Mouse (Mus musculus) cerebellum, adult 2 months (tissue): ENCODE results near the gene Il18bp.

Experiments
- CTCF ChIP-seq: fragments of 200-500 bp; IDR thresholded peaks from 2 replicates; pipeline ENCODE4 v1.5.1; 2011; ENCODE audit warnings: low read depth, mild to moderate bottlenecking, control low read depth, low read length, moderate library complexity, borderline replicate concordance; ENCODE audit not compliant: insufficient read depth
- POLR2A ChIP-seq: fragments of 200-500 bp; IDR thresholded peaks from 2 replicates; pipeline ENCODE4 v1.6.1; 2011; ENCODE audit warnings: low read length, control low read depth, borderline replicate concordance; ENCODE audit not compliant: insufficient read depth

DNA sequence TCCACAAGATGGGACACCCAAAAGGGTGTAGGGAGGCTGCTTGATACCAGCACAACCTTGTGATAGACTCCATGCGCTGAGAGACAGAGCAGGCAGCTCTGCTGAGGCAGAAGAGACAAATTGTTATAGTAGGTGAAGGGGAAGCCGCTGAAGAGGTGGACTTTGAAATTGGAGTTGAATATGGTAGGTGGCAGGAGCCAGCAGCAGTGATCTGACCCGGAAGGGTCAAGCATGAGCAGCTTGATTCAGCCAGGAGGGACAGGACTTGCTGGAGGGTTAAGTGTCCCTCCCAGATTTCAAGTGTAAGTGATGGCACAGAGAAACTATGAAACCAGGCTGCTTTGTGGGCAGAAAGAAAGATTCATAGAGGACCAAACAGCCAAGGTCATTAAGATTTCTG, 33.4 kb downstream of the Il18bp start:
- no peak for TF ChIP-seq CTCF
- TF ChIP-seq POLR2A: no peak
